Mouse (Mus musculus) midbrain, embryonic 11.5 days (tissue): ENCODE measurements around the gene Cer1. TPM values are rescaled to one million over a fixed set of nuclear protein-coding genes. Genes with fewer than 3 reads are reported as not detected.

Experiments used
- ATAC-seq: fragments of 200-750 bp; cut with Nextera tagmentation; 2 replicates; pipeline ENCODE4 v1.8.0; 2017; ENCODE audit warnings: moderate TSS enrichment, moderate library complexity; ENCODE audit not compliant: low FRiP score
- DNase-seq: peaks from one replicate; pipeline ENCODE4 v3.0.0; 2015; ENCODE audit warnings: low spot score; ENCODE audit errors: missing footprints
- H3K27ac ChIP-seq: fragments of 300-500 bp; sonication (generic); 2 replicates; pipeline ENCODE4 v1.5.1; 2014; ENCODE audit warnings: low read depth, low read length
- H3K27me3 ChIP-seq: fragments of 300-500 bp; sonication (generic); 2 replicates; pipeline ENCODE4 v1.6.1; 2014; ENCODE audit warnings: mild to moderate bottlenecking, low read length, moderate library complexity, mixed read lengths; ENCODE audit not compliant: control insufficient read depth, insufficient read depth
- H3K36me3 ChIP-seq: fragments of 300-500 bp; sonication (generic); 2 replicates; pipeline ENCODE4 v1.6.1; 2014; ENCODE audit warnings: mild to moderate bottlenecking, low read length, moderate library complexity, mixed read lengths; ENCODE audit not compliant: control insufficient read depth, insufficient read depth
- H3K4me1 ChIP-seq: fragments of 300-500 bp; sonication (generic); 2 replicates; pipeline ENCODE4 v1.6.1; 2014; ENCODE audit warnings: low read length; ENCODE audit not compliant: control insufficient read depth, insufficient read depth
- H3K4me2 ChIP-seq: fragments of 300-500 bp; sonication (generic); 2 replicates; pipeline ENCODE4 v1.6.1; 2014; ENCODE audit warnings: mild to moderate bottlenecking, moderate library complexity
- H3K4me3 ChIP-seq: fragments of 300-500 bp; sonication (generic); 2 replicates; pipeline ENCODE4 v1.5.1; 2014; ENCODE audit warnings: low read depth, low read length
- H3K9ac ChIP-seq: fragments of 300-500 bp; sonication (generic); 2 replicates; pipeline ENCODE4 v1.6.1; 2014; ENCODE audit warnings: low read length
- H3K9me3 ChIP-seq: fragments of 300-500 bp; sonication (generic); 2 replicates; pipeline ENCODE4 v1.6.1; 2016; ENCODE audit warnings: low read length; ENCODE audit not compliant: control insufficient read depth
- WGBS: fragments of 180-500 bp; shearing (Covaris S2); extraction: QIAGEN DNeasy Blood & Tissue Kit; methylation state at CpG from one replicate; pipeline ENCODE4 v1.1.7; 2014; 5-methylcytosine and 5-hydroxymethylcytosine counted together
- polyA plus RNA-seq: library from polyadenylated mRNA; unstranded; fragments of >200 nt; fragmentation: Nextera tagmentation; extraction: Ambion mirVana; gene quantifications from 2 replicates; pipeline ENCODE4 v1.2.1, GENCODE M21; 2014

The Cer1 gene
- polyA plus RNA-seq, 1 experiment from 2014 or later: not detected

DNA sequence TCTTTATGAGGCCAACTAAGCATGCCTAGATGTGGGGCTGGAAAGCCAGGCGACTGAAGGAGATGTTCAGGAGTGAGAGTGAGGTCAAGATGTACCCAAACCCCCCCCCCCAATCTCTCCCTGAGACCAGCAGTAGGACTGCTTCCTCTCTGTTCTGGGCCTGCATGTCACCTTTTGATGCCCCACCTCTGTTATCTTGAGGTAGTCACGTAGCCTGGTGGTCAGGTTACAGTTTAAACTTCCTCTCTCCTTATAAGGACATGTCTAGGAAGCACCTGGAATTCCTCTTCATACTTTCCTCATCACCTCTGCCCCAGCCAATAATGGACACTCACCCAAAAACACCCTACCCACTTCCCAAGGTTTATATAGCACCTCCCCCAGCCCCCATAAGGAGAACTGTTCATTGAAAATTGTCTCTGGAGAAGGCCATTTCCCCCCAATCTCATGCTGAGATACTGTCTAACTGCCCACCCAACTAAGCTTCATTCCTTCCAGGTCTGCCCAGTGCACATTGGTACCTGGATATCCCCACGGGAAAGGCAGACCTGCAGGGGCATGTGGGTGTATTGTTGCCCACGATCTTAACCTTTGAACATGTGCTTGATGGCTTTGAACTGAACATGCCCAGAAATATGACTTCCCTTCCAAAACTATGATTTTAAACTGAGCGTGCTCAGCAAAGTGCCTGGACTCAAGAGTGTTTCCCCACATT is 17.1 kb downstream of the Cer1 start:
- Histone ChIP-seq H3K36me3 (no peaks in the 10 kb centered on the region), H3K4me1 (peaks cover 3% of the 10 kb centered on the region; the same call in 1 of the 2 replicates), H3K27ac (no peak overlapping the region), H3K4me3 (no peak overlapping the region), H3K27me3 (no peaks in the 10 kb centered on the region), H3K9ac (no peak overlapping the region), H3K4me2 (no peak overlapping the region), H3K9me3 (no peaks in the 10 kb centered on the region)
- DNase-seq (peak; percentile 68), ATAC-seq (no peak)
- 83% methylated on average over 5 of the region's 5 CpGs for WGBS

DNA sequence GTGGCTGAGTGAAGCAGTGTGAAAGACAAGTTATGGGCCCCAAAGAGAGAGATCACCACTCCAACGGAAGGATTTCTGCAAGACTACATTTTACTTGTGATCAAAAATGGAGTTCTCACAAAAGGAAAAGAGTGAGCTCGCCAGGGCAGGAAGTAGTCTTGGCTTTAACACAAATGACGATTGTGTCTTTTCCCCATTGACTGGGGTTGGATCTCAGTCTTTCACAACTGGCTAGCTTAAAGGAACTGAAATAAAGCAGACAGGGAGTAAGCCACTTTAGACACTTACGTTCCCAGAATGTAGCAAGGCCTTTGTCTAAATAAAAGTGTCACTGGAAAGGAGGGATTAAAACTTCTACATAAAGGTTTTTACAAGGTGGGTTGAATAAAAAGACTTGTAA is 17.8 kb downstream of the Cer1 start:
- Histone ChIP-seq H3K9me3 (no peaks in the 10 kb centered on the region), H3K36me3 (no peaks in the 10 kb centered on the region), H3K4me2 (no peak overlapping the region), H3K9ac (no peak overlapping the region), H3K4me1 (peaks cover 1% of the 10 kb centered on the region; the same call in 1 of the 2 replicates), H3K4me3 (no peak overlapping the region), H3K27me3 (no peaks in the 10 kb centered on the region), H3K27ac (no peak overlapping the region)
- DNase-seq (peak; percentile 45), ATAC-seq (no peak)
- WGBS: 41% methylated on average over 4 of the region's 4 CpGs

DNA sequence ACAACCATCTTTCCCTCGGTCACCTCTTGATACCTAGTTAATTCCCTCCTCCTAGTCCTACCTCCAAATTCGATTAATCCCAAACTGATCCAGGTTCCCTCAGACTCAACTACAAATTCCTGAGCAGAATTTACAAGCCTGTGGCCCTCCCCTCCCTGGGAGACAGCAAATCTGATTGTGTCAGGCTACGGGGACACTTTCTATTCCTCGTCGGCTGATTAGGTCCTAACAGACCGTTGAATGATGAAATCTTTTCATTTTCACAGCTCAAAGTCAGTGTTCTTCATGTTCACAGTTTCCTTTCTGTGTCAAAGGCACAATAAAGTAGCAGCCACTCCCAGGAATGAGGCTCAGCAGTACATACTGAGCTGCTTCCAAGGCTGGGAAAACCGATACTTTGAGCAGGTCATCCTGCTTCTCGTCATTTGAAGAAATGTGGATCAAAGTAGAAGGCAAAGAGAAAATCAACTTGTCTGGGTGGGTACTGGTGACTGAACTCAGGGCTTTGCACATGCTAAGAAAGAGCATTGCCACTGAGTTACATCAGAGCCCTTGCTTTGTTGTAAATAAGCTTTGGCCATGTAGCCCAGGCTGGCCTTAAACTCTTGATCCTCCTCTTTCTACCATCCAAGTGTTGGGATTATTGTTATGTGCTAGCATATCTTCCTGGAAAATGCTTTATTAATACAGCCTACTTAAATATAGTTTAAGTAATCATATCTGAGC is 19.8 kb downstream of the Cer1 start:
- Histone ChIP-seq H3K9ac (no peak overlapping the region), H3K27ac (no peak overlapping the region), H3K4me1 (no peaks in the 10 kb centered on the region), H3K4me3 (no peak overlapping the region), H3K4me2 (no peak overlapping the region), H3K9me3 (no peaks in the 10 kb centered on the region), H3K27me3 (no peaks in the 10 kb centered on the region), H3K36me3 (no peaks in the 10 kb centered on the region)
- WGBS: 76% methylated on average over 8 of the region's 8 CpGs
- DNase-seq: peak; percentile 59
- no peak for ATAC-seq

DNA sequence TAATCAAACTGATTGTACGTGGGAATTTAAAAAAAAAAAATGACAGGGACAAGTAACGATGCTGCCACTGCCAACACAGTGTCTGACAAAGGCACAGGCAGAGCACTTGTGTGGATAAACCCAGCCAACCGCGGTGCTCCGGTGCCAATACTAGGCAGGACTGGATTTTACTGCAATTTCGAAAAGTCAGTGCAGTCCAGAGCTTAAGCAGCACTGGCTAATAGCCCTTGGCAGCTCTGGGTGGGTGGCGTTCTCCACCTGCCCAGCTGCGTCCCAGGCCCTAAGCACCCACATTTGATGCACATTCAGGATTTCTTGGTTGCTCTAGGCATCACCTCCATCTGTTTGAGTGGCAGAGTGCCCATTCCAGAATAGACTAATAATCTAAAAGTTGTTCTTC is 21.6 kb downstream of the Cer1 start:
- ATAC-seq (no peak), DNase-seq (peak; percentile 33)
- H3K27ac ChIP-seq: no peak overlapping the region
- H3K4me1 ChIP-seq: peaks cover 4% of the 10 kb centered on the region
- H3K9ac ChIP-seq: no peak overlapping the region
- no peak overlapping the region for H3K4me2 ChIP-seq
- no peaks in the 10 kb centered on the region for H3K36me3 ChIP-seq
- H3K4me3 ChIP-seq: no peak overlapping the region
- 86% methylated on average over 8 of the region's 8 CpGs for WGBS
- H3K27me3 ChIP-seq: no peaks in the 10 kb centered on the region
- H3K9me3 ChIP-seq: no peaks in the 10 kb centered on the region

DNA sequence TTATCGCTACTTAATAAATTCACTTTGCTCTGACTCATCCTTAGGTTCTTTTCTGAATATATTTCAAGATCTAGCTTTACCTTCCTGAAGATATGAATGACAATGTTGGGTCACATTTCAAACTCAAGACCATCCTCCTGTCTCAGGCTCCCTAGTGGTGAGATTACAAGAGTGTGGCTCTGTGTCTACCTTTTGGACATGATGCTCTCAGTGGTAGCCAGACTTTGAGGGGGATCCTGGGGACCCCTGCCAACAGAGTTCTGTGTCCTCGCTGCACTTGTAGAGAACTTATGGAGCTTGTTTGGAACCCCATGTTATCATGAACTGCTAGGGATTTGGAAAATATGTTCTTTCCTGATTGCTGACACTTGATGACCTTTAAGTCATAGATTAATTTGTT is 23.5 kb downstream of the Cer1 start:
- H3K27me3 ChIP-seq: no peaks in the 10 kb centered on the region

DNA sequence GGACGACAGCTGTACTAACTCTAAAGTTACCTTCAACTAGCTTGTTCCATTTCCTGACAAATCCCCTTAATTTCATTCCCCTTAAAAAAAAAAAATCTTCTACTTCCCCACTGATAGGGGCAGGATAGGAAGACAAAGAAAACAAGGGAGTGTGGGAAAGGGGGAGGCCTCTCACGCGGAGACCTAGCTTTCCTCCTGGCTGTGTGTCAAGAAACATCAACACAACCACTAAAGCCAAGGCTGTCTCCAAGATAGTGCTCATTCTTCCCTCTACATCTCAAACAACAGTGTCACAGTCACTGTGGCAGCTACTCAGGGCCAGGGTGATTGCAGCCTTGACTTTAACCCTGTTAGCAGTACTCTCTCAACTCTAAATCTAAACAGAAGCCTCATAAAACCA is 24.4 kb downstream of the Cer1 start:
- 54% methylated on average over 3 of the region's 3 CpGs for WGBS
- Histone ChIP-seq H3K4me3 (no peak overlapping the region), H3K4me1 (peaks cover 6% of the 10 kb centered on the region), H3K9ac (no peak overlapping the region), H3K27me3 (no peaks in the 10 kb centered on the region), H3K27ac (no peak overlapping the region), H3K9me3 (no peaks in the 10 kb centered on the region), H3K4me2 (no peak overlapping the region), H3K36me3 (no peaks in the 10 kb centered on the region)
- ATAC-seq: no peak
- DNase-seq: peak; percentile 57

More for the DNA sequence above, 23.5 kb downstream of the Cer1 start:
- H3K27ac ChIP-seq: no peak overlapping the region
- no peak overlapping the region for H3K4me2 ChIP-seq
- no peak overlapping the region for H3K4me3 ChIP-seq
- peaks cover 6% of the 10 kb centered on the region for H3K4me1 ChIP-seq
- DNase-seq (peak; percentile 71), ATAC-seq (no peak)
- no peaks in the 10 kb centered on the region for H3K9me3 ChIP-seq
- no peaks in the 10 kb centered on the region for H3K36me3 ChIP-seq
- no peak overlapping the region for H3K9ac ChIP-seq
- WGBS: 91% methylated on average over 2 of the region's 2 CpGs

DNA sequence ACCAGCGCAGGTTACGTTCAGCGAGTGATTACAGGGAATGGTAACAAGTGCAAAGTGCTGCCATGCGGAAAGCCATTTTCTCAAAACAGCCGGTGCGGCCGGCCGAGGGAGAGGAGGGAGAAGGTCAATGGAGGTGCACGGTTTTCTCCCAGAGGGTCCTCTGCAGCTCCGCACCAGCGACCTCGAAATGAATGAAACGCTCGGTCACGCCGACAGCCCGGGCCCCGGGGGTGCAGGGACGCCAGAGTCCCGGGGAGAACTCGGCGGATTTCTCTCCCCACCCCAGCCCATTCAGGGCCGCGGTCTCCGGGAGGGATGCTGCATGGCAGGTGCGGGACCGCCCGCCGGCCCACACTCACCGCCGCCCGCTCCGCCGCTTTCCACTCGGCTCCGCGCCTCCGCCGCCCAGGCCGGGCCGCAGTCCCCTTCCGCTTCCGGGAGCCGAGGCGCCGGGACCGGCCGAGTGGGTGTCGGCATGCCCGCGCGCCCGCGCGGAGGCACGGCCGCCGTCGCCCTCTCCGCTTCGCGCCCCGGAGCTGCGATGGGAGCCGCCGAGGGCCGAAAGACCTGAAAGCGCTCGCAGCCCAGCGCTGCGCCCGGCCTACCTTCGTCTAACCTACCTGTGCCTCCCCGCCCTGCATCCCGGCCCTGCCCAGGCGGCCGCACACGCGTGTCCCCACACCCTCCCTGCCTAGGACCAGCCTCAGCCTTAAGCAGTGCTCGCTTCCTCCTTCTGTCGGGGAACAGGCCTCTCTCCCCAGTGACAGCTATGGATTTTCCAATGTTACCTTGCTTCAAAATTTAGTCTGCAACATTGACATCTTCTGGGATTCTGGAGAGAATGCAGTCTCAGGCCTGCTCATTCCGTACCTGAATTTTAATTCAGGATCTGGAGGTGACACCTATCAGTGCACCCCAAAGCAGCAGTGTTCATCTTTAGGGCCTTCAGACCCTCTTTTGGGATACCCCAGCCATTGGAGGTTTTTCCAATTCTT is 25.5 kb downstream of the Cer1 start, which contains the start of gene Zdhhc21:
TSS of gene Zdhhc21 (minus strand) at position 828 of the 995 bp plus-strand sequence.
- peak within 1 kb of the TSS; percentile 90 for H3K9ac ChIP-seq
- H3K9me3 ChIP-seq: no peaks in the 10 kb centered on the region
- DNase-seq (peak; percentile 96), ATAC-seq (peak; percentile 94)
- peak within 1 kb of the TSS; percentile 83 for H3K4me3 ChIP-seq
- H3K27me3 ChIP-seq: no peaks in the 10 kb centered on the region
- peak within 1 kb of the TSS; percentile 73 for H3K4me2 ChIP-seq
- H3K36me3 ChIP-seq: no peaks in the 10 kb centered on the region
- H3K27ac ChIP-seq: peak within 1 kb of the TSS; percentile 67
- peaks cover 6% of the 10 kb centered on the region for H3K4me1 ChIP-seq
- under 1% methylated on average over 78 of the region's 82 CpGs for WGBS

DNA sequence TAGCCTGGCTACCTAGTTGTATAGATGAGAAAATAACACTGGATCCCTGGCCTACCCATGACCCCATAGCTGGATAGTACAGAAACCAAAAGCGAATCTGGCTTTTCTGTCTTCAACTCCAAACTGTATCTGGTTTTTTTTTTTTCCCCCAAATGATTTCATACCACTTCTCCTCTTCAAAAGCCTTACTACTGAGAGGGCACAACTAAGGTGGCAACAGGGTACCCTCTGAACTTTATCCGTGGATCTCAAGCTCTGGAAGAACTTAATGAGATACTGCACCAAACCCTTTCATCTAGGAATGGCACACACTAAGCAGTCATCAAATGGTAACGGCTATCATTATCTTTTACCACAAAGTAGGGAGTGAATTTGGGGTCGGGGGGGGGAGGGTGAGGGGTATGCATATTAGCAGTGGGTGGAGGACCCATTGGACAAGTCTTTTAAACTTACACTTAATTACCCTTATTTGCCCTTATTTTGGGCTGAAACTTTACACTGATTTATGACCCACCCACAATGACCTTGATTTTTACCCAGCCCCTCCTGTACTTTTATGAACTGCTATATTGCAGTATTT is 26.4 kb downstream of the Cer1 start:
- Histone ChIP-seq H3K4me1 (peaks cover 6% of the 10 kb centered on the region), H3K4me3 (peak overlapping the region; percentile 83), H3K9ac (peak overlapping the region; percentile 90), H3K27me3 (no peaks in the 10 kb centered on the region), H3K9me3 (no peaks in the 10 kb centered on the region), H3K27ac (0 out of 2 replicates have a peak overlapping the region, but pooled peaks have one; percentile 67), H3K36me3 (no peaks in the 10 kb centered on the region), H3K4me2 (peak overlapping the region; percentile 73)
- peak; percentile 90 for DNase-seq
- whole genome bisulfite sequencing: 37% methylated on average over 4 of the region's 4 CpGs
- peak; percentile 6 for ATAC-seq
